Mouse (Mus musculus) urinary bladder, adult 18-20 months (tissue): Measurements from ENCODE around the gene Reps1.
A peak's percentile ranks its signal among the peaks of the same experiment; 100 is the strongest.

Experiments used
- DNase-seq, 2 experiments: peaks; one replicate each; pipeline ENCODE4 v3.0.0; 2022; ENCODE audit warnings: low spot score in 2 of 2, mixed read lengths in 2 of 2

The Reps1 gene

GRCm38 (mm10) chr10:18055696-18056390 lies at the start of gene Reps1:
Reps1 (plus strand) TSS chr10:18055861.
- peak in 1 of 2 experiments; percentile 52 for DNase-seq

- DNase-seq, result no peak
Observed at GRCm38 (mm10) chr10:18006756-18007155, 48.9 kb upstream of the Reps1 start.

DNA sequence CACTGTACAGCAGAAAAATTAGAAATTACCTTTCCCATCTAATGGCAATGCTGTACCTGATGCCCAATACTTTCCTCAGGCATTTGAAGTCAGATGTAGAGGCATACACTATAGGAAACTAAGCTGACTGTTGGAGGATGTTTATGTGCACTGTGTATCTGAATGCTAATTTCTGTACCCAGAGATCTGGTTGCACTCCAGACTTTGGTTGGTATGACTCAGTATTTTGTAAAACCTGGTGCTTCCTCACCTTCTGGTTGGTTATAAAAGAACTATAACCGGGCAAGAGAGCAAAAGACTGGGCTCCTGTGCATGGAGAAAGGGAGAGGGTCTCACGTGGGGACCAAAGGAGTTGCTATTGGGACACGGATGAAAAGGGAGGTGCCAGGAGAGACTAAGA lies 48.4 kb upstream of the Reps1 start:
- DNase-seq, result no peak

DNA sequence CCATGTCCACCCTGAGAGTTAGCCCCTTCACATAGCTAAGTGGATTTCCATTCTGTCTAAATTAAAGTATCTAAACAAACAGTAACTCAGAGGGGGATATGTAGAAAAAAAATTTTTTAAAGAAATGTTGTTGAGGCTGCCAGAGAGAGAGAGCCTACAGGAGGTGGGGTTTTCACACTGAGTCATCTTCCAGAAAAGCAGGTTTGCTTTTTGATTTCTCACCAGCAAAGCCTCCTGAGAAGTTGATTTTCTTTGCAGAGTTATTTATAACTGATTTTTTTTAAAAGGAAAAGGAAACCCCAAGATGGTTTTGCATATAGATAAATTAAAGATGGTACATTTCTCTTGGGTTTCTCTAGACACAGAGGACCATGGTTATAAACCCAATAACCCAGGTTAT lies 47.5 kb upstream of the Reps1 start:
- DNase-seq, result no peak

- no peak for DNase-seq
Observed at GRCm38 (mm10) chr10:18009744-18010143, 45.9 kb upstream of the Reps1 start.

GRCm38 (mm10) chr10:18011761-18012160 lies 43.9 kb upstream of the Reps1 start:
- DNase-seq, result no peak

GRCm38 (mm10) chr10:18020443-18020842 lies 35.2 kb upstream of the Reps1 start:
- DNase-seq, result no peak

DNA sequence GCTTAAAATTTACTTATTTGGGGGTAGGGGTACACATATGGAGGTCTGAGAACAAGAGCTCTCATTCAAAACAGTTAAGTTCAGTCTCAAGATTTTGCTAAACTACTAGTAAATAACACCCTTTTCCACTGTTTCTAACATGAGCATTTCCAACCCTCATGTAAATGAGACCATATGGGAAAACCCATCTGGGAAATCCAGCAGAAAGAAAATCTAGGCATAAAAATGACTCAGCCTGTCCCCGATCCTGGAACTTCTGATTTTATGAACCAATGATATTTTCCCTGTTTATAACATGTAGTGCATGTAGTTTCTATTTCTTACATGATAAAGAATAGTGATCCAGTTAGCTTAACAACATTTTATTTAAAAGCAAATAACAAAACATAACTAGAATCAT lies 34.8 kb upstream of the Reps1 start:
- DNase-seq, result no peak

DNA sequence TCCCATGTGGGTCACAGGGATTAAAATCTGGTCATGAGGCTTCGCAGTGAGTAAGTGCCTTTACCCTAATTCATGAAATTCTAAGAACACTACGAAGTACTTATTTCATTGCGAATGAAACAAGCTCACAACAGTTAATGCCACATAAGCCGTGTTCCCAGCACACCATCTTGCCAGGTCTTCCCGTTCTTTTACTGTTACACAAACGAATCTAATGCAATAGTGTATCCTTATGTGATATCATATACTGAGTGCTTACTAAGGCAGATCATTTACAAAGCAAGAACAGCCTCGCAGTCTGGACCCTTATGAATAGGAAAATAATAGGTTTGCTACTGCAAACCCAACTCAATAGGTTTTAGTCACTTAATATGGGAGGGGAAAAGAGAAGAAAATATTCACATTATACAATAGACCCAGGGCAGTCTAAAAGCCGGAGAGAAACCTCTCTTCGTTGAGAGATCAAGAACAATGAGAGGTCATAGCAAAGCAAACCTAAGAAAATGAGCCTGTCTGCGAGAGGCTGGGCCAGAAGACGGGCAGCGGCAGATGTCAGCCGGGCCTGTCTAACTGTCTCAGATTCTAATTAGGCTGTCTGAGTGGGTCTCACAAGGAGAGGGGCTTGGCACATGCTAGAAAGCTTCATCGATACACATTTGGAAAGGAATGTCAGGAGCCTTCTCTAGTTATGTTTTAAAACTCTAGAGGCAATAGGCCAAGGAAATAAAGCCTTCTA lies 33.9 kb upstream of the Reps1 start:
- DNase-seq, result no peak

- DNase-seq, result peak; percentile 65
Observed at GRCm38 (mm10) chr10:18022312-18022711, 33.3 kb upstream of the Reps1 start.

DNA sequence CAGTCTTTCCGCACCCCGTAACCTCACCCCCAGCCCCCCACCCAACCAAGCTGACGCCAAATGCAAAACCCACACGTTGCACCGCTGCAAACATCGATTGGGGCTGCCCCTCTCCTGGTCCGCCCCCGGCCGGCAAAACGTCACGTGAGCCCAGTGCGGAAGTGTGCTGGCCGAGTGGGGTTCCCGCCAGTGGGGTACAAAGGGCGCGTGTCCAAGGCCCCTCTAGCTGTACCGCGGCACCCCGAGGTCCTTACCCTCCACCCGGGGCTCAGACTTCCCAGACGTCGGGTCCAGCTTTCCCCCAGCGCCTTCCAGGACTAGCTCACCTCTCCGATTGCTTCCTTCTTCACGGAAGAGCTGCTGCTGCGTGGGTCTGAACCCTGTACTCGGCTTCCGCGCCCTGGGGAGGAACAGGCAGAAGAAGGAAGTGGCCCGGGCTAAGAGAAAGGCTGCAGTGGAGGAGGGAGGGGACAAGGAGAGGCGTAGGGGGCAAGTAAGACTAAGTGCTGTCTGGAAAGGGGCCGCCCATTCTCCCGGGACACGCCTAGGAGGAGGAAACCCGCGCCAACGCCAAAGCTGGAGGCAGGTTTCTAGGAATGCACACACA lies 32.8 kb upstream of the Reps1 start, which contains the start of gene Abracl:
Abracl (minus strand) TSS at position 548 of the 607 bp plus-strand sequence.
- peak; percentile 55 to 71 for DNase-seq

DNA sequence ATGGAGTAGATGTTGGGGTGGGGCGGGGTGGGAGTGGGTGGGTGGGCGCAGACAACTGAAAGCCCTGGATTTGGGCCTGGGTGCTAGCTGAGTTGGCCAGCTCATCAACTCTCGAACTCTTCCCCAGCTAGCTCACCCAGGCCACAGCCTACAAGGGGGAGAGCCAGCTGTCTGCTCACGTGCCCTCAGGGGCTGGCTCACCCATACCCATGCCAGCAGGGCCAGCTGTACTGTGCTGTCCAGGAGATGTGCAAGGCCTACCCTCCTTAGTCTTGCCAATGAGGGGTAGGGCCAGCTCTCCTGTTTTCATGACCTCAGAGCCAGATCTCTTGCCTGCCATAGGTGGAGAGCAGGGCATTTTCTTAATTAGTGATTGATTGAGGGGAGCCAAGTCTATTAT lies 21.3 kb upstream of the Reps1 start:
- no peak for DNase-seq

DNA sequence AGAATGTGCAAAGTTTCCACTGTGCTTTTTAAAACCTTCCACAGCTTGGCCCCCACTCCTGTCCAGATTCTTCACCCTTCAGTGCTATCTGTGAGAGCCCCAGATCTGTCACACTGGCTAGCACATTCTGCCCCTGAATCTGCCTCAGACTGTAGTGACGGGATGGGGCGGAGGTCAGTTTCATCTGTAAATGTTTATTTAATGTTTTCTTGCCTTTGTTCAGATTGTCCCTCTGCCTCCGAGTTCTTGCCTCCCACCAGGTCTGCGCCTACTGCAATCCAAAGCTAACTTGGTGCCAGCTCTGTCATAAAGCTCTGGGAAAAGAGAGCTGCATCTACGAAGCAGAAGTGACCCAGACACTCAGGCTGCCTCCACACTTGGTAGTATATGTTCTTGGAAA lies 18.8 kb upstream of the Reps1 start:
- DNase-seq, result no peak

- DNase-seq, result no peak
Observed at GRCm38 (mm10) chr10:18046380-18046779, 9.3 kb upstream of the Reps1 start.

DNA sequence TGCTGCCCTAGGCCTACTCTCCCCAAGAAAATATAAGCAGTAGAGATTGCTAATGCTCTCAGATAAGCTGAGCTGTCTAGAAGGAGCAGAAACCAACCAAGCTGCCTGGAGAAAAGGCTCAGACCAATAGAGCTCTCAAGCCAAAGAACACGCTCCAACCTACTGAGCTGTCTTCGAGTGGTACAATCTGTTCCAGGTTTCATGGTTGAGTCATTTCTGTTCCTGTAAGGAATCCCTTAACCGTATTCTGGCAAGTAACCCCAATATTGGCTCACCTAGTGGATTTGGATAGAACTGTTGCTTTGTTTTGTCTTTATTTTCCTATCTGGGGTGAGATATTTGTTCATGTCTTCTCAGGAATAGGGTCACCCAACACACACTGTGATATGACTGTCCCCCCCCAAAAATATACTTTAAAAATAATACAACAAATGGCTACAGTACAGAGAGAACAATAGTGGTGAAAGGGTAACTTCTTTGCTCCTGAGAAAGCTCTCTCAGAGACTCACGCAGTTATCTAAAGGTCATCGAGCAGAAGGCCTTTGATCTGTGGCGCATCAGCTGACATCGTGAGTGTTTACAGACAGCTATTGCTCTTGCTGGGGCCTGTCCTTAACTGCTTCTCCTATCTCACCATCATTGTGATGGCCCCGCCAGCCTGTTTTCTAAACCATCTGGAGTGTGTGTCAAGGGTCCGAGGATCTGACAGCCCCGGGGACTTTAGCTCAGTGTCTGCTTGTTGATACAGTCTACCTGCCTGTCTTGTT lies 8.1 kb upstream of the Reps1 start:
- DNase-seq, result no peak

DNA sequence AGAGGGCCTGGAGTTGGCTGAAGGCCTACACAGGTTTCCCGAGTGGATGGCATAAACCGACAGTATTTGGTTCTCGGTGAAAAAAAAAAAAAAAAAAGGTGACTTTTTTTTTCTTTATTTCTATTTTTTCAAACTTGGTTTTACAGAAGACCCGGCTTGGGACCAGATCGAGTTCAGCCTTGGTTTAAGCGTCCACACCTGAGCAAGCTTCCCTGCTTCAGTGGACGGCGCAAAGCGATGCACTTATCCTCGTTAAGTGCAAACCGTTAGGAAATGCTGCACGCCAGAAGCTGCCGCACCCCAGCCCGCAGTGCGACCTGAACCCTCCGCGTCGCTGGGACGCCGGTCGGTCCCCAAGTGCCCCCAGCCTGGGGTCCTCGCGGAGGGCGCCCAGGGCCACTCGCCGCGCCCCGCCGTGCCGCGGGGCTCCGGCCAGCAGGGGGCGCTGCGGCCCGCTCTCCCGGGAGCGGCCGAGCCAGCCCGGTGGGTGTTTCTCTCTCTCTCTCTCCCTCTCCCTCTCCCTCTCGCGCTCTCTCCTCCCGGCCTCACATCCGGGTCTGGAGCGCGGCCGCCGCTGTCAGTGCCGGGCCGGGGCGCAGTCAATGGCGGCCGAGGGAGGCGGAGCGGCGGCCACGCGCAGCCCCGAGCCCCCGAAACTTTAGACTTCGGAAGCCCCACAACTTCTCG lies 509 bp upstream of the Reps1 start:
- DNase-seq, result peak; percentile 71 to 73

- no peak for DNase-seq
Observed at GRCm38 (mm10) chr10:18056391-18056745, 707 bp downstream of the Reps1 start.

DNA sequence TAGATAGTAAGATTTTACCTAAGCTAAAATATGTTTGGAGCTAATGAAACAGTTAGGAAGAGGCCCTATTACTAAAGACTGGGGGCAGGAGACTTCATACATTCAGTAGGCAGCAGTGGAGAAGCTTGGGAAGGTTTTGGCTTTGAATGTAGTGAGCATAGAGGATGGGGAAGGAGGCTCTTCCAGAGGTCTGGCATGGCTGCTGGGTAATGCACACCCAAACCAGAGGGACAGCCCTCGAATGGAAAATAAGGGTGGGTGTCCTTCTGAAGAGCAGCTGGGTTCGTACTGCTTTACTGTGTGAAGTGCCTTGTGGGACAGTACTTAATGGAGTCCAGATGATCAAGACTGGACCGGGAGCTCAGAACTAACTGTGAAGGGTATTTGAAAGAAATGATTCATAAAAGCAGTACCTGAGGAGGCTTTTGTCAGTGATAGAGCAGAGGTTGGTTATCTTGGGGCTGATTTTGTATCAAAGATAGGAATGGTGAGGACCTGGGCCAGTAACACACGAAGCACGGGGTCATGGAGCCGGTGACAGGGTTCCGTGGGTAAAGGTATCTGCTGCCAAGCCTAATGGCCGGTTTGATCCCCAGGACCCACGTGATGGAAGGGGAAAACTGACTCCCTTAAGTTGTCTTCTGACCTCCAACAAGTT lies 3.1 kb downstream of the Reps1 start:
- no peak for DNase-seq

DNA sequence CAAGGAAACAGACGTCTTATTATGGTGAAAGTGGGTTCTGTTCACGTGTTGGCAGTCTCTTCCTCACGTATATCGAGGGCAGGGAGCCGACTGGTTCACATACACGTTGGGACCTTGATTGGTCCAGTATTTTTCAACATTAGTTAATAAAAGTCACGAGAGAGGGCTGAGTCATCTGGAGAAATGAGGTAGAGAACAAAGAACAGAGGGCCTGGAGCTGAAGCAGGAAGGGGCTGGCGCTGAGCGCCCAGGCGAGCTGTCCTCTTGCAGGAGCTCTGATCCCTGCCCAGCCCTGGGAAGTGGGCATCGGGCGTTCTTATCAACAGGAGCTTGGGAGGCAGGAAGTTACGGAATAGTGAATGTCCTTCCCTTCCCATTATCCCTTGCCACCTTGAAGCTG lies 4.1 kb downstream of the Reps1 start:
- no peak for DNase-seq

- DNase-seq, result no peak
Observed at GRCm38 (mm10) chr10:18060778-18061177, 5.1 kb downstream of the Reps1 start.

- no peak for DNase-seq
Observed at GRCm38 (mm10) chr10:18061533-18061932, 5.9 kb downstream of the Reps1 start.
